Mouse (Mus musculus): ENCODE data around the gene Galnt16.

- TF ChIP-seq CTCF (IDR thresholded peaks at IDR 0.05; ENCODE audit: low read depth) (no peak), EP300 (optimal IDR thresholded peaks at IDR 0.05) (no peak)
Observed at GRCm38 (mm10) chr12:80658661-80659060, 140.6 kb downstream of the Galnt16 start.

Data from stomach, postnatal 0 days (tissue).